Mouse (Mus musculus) C2C12 (cell line): ENCODE results near the gene Pdzd2.

Experiments used
- CEBPB ChIP-seq: IDR thresholded peaks from one replicate; pipeline ENCODE4 v1.6.1; 2011; ENCODE audit warnings: low read depth, mild to moderate bottlenecking, control low read depth, moderate library complexity
- CTCF ChIP-seq: IDR thresholded peaks from one replicate; pipeline ENCODE4 v1.5.1; 2011; ENCODE audit not compliant: control insufficient read depth, insufficient read depth, insufficient read length
- FOSL1 ChIP-seq: IDR thresholded peaks from one replicate; pipeline ENCODE4 v1.8.0; 2011; ENCODE audit warnings: mild to moderate bottlenecking, low read length; ENCODE audit not compliant: poor library complexity, insufficient read depth, severe bottlenecking
- MAX ChIP-seq: IDR thresholded peaks from one replicate; pipeline ENCODE4 v1.6.1; 2011; ENCODE audit warnings: mild to moderate bottlenecking, control low read depth
- MYOD1 ChIP-seq: IDR thresholded peaks from one replicate; pipeline ENCODE4 v1.6.1; 2011; ENCODE audit warnings: low read depth; ENCODE audit not compliant: control insufficient read depth, insufficient read length
- MYOG ChIP-seq: IDR thresholded peaks from one replicate; pipeline ENCODE4 v1.6.1; 2011; ENCODE audit not compliant: control insufficient read depth, insufficient read length; ENCODE audit errors: extremely low read depth
- USF1 ChIP-seq: IDR thresholded peaks from one replicate; pipeline ENCODE4 v1.6.1; 2011; ENCODE audit warnings: low read depth, mild to moderate bottlenecking, control low read depth, moderate library complexity

DNA sequence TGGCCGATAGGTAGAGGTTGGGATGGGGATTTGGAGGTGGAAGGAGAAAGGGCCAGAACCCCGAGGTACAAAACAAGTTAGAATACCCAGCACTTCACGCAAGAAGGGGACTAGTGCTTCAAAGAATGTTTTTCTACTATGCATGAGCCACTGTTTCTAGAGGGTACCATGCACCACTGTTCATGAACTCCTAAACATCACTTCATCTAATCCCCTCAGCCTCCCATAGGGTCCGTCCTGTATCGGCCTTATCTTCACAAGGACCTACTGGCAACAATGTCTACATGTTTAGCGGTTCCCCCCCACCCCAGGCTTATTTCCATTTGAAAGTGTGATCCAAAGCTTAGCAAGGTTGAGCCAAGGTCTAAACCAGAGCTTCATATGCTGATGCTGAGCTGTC, 162.0 kb downstream of the Pdzd2 start:
- TF ChIP-seq CEBPB (no peak), CTCF (no peak), FOSL1 (no peak), USF1 (no peak), MYOD1 (no peak), MAX (no peak), MYOG (no peak)
